Mouse (Mus musculus) C2C12 (cell line): ENCODE measurements around the gene Bcl6b.

Source experiments
- CEBPB ChIP-seq: IDR thresholded peaks from one replicate; pipeline ENCODE4 v1.6.1; 2011; ENCODE audit warnings: low read depth, mild to moderate bottlenecking, control low read depth, moderate library complexity
- CTCF ChIP-seq: IDR thresholded peaks from one replicate; pipeline ENCODE4 v1.5.1; 2011; ENCODE audit not compliant: control insufficient read depth, insufficient read depth, insufficient read length
- FOSL1 ChIP-seq: IDR thresholded peaks from one replicate; pipeline ENCODE4 v1.8.0; 2011; ENCODE audit warnings: mild to moderate bottlenecking, low read length; ENCODE audit not compliant: poor library complexity, insufficient read depth, severe bottlenecking
- MAX ChIP-seq: IDR thresholded peaks from one replicate; pipeline ENCODE4 v1.6.1; 2011; ENCODE audit warnings: mild to moderate bottlenecking, control low read depth
- MYOD1 ChIP-seq: IDR thresholded peaks from one replicate; pipeline ENCODE4 v1.6.1; 2011; ENCODE audit warnings: low read depth; ENCODE audit not compliant: control insufficient read depth, insufficient read length
- MYOG ChIP-seq: IDR thresholded peaks from one replicate; pipeline ENCODE4 v1.6.1; 2011; ENCODE audit not compliant: control insufficient read depth, insufficient read length; ENCODE audit errors: extremely low read depth

DNA sequence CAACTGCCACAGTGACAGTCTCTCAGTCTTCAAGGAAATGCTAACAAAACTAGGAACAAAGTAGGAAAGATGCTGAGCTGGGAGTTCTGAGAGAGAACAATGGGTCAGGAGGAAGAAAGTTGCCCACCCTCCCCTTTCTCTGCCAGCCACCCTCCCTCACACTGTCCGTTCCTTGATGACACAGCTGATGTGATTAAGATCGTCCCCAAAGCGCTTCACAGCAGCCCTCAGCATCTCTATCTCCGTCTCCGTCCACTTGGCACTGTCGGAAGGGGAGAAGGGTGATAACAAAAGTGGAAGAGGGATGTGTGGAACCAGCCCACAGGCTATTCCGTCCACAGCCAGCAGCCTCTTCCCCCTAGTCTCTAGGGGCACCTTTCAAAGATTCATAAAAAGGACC lies 7.1 kb upstream of the Bcl6b start:
- no peak for TF ChIP-seq CTCF
- no peak for TF ChIP-seq CEBPB
- TF ChIP-seq MAX = no peak
- TF ChIP-seq MYOG = no peak
- TF ChIP-seq MYOD1 = no peak
- no peak for TF ChIP-seq FOSL1
